10 mouse cellular contexts compared by ENCODE assay signal in genomic region chr1:133451869-133452563, GRCm38 (mm10). TPM values are rescaled to one million over a fixed set of nuclear protein-coding genes. Genes with fewer than 3 reads are reported as not detected.
A peak's percentile ranks its signal among the peaks of the same experiment; 100 is the strongest.
DNase-seq lines count a peak whose midpoint lies in the region; ATAC-seq and TF ChIP-seq lines count a peak whose summit lies in the region.
"Had no signal": no experiment of that assay in that cellular context is flagged by ENCODE, and none has a peak within 500 bp of the region (broad histone marks: within the 10 kb centered on the region; RNA-seq: fewer than 3 reads in every experiment).

No protein-coding gene starts in this region.

- H3K36me3 ChIP-seq in forebrain, embryonic 11.5 days (ENCODE audit: control insufficient read depth, insufficient read depth, low read length), result no peaks in the 10 kb centered on the region
- H3K36me3 ChIP-seq in forebrain, embryonic 15.5 days, result no peaks in the 10 kb centered on the region
- H3K36me3 ChIP-seq in embryonic facial prominence, embryonic 12.5 days, result no peaks in the 10 kb centered on the region
- no peaks in the 10 kb centered on the region for H3K36me3 ChIP-seq in intestine, embryonic 14.5 days (ENCODE audit: control insufficient read depth, insufficient read depth, low read length)
- no peaks in the 10 kb centered on the region for H3K36me3 ChIP-seq in limb, embryonic 14.5 days (ENCODE audit: control insufficient read depth, insufficient read depth, low read length)
- H3K36me3 ChIP-seq: embryonic facial prominence, embryonic 13.5 days had no signal

- peaks cover 9% of the 10 kb centered on the region; the same call in 1 of the 2 replicates for H3K4me1 ChIP-seq in forebrain, embryonic 11.5 days (replicated peaks; ENCODE audit: control insufficient read depth, insufficient read depth, low read length)
- peaks cover 8% of the 10 kb centered on the region for H3K4me1 ChIP-seq in forebrain, embryonic 15.5 days
- peaks cover 17% of the 10 kb centered on the region; the same call in 1 of the 2 replicates for H3K4me1 ChIP-seq in embryonic facial prominence, embryonic 12.5 days
- H3K4me1 ChIP-seq in intestine, embryonic 14.5 days (replicated peaks; ENCODE audit: control insufficient read depth, insufficient read depth, low read length), result peaks cover 4% of the 10 kb centered on the region; the same call in 1 of the 2 replicates
- peaks cover 6% of the 10 kb centered on the region; the same call in 1 of the 2 replicates for H3K4me1 ChIP-seq in limb, embryonic 14.5 days (ENCODE audit: control insufficient read depth, insufficient read depth, low read length)

- ATAC-seq in forebrain, embryonic 11.5 days (replicated peaks; ENCODE audit: low FRiP score), result no peak
- ATAC-seq in forebrain, embryonic 15.5 days (replicated peaks), result no peak
- no peak; the same call in 1 of the 2 replicates for ATAC-seq in embryonic facial prominence, embryonic 12.5 days (ENCODE audit: insufficient number of reproducible peaks, insufficient read depth, low FRiP score, low TSS enrichment)
- peak; percentile 33; the same call in 1 of the 2 replicates for ATAC-seq in intestine, embryonic 14.5 days (replicated peaks; ENCODE audit: low FRiP score, low TSS enrichment, low read depth)
- ATAC-seq in limb, embryonic 14.5 days (ENCODE audit: low FRiP score, low read depth), result peak; percentile 23; the same call in 1 of the 2 replicates
- no peak for ATAC-seq in activated CD4-positive, CD25-positive, alpha-beta regulatory T cell, adult 4 months

- TF ChIP-seq POLR2A in limb, embryonic 14.5 days (IDR thresholded peaks at IDR 0.05; ENCODE audit: borderline replicate concordance, extremely low read depth, insufficient read depth, insufficient read length), result no peak

- H3K4me2 ChIP-seq in forebrain, embryonic 11.5 days (ENCODE audit: low read depth, low read length, severe bottlenecking), result no peak overlapping the region
- no peak overlapping the region for H3K4me2 ChIP-seq in forebrain, embryonic 15.5 days (replicated peaks)
- no peak overlapping the region for H3K4me2 ChIP-seq in embryonic facial prominence, embryonic 12.5 days (replicated peaks)
- H3K4me2 ChIP-seq in intestine, embryonic 14.5 days (ENCODE audit: low read length), result no peak overlapping the region
- H3K4me2 ChIP-seq in limb, embryonic 14.5 days (replicated peaks; ENCODE audit: low read depth, low read length, severe bottlenecking), result no peak overlapping the region
- H3K4me2 ChIP-seq: embryonic facial prominence, embryonic 13.5 days had no signal

- no peaks in the 10 kb centered on the region for H3K9me3 ChIP-seq in forebrain, embryonic 11.5 days (ENCODE audit: control insufficient read depth, low read length)
- H3K9me3 ChIP-seq in forebrain, embryonic 15.5 days, result no peaks in the 10 kb centered on the region
- H3K9me3 ChIP-seq in embryonic facial prominence, embryonic 12.5 days, result no peaks in the 10 kb centered on the region
- no peaks in the 10 kb centered on the region for H3K9me3 ChIP-seq in intestine, embryonic 14.5 days (ENCODE audit: control insufficient read depth, low read length)
- H3K9me3 ChIP-seq in limb, embryonic 14.5 days (ENCODE audit: control insufficient read depth, low read length), result no peaks in the 10 kb centered on the region
- H3K9me3 ChIP-seq: embryonic facial prominence, embryonic 13.5 days had no signal

- H3K27ac ChIP-seq in forebrain, embryonic 11.5 days (ENCODE audit: low read depth, low read length), result no peak overlapping the region
- H3K27ac ChIP-seq in forebrain, embryonic 15.5 days (replicated peaks), result no peak overlapping the region
- 0 out of 2 replicates have a peak overlapping the region, but pooled peaks have one; percentile 6 for H3K27ac ChIP-seq in embryonic facial prominence, embryonic 12.5 days
- H3K27ac ChIP-seq in intestine, embryonic 14.5 days (ENCODE audit: low read depth), result peak overlapping the region; percentile 39; the same call in 1 of the 2 replicates
- H3K27ac ChIP-seq in limb, embryonic 14.5 days (replicated peaks; ENCODE audit: low read depth, low read length), result no peak overlapping the region
- H3K27ac ChIP-seq: embryonic facial prominence, embryonic 13.5 days had no signal

- 58% methylated on average over 13 of the region's 13 CpGs for WGBS in forebrain, embryonic 11.5 days
- WGBS in forebrain, embryonic 15.5 days, result 62% methylated on average over 13 of the region's 13 CpGs
- 35% methylated on average over 13 of the region's 13 CpGs for WGBS in embryonic facial prominence, embryonic 12.5 days
- WGBS in intestine, embryonic 14.5 days, result 47% methylated on average over 13 of the region's 13 CpGs
- WGBS in limb, embryonic 14.5 days, result 62% methylated on average over 13 of the region's 13 CpGs

- DNase-seq in forebrain, embryonic 11.5 days (ENCODE audit: low spot score), result peak; percentile 31
- DNase-seq in intestine, embryonic 14.5 days (ENCODE audit: low spot score), result no peak
- DNase-seq in limb, embryonic 14.5 days (ENCODE audit: low spot score), result no peak
- no peak for DNase-seq in natural killer cell, adult 2 months (ENCODE audit: low spot score in 2 of 2)
- DNase-seq in ovary, adult 18-20 months (ENCODE audit: low spot score), result no peak
- DNase-seq: spleen, adult 18-20 months had no signal

- H3K27me3 ChIP-seq in forebrain, embryonic 11.5 days (ENCODE audit: control insufficient read depth, insufficient read depth, low read length), result no peaks in the 10 kb centered on the region
- no peaks in the 10 kb centered on the region for H3K27me3 ChIP-seq in forebrain, embryonic 15.5 days
- H3K27me3 ChIP-seq in embryonic facial prominence, embryonic 12.5 days, result no peaks in the 10 kb centered on the region
- no peaks in the 10 kb centered on the region for H3K27me3 ChIP-seq in intestine, embryonic 14.5 days (replicated peaks; ENCODE audit: control insufficient read depth, insufficient read depth, low read length)
- no peaks in the 10 kb centered on the region for H3K27me3 ChIP-seq in limb, embryonic 14.5 days (ENCODE audit: control insufficient read depth, insufficient read depth, low read length)
- H3K27me3 ChIP-seq: embryonic facial prominence, embryonic 13.5 days had no signal

- H3K9ac ChIP-seq in forebrain, embryonic 11.5 days (ENCODE audit: low read length), result peak overlapping the region; percentile 12; the same call in 1 of the 2 replicates
- H3K9ac ChIP-seq in forebrain, embryonic 15.5 days (replicated peaks), result no peak overlapping the region
- 0 out of 2 replicates have a peak overlapping the region, but pooled peaks have one; percentile 29 for H3K9ac ChIP-seq in embryonic facial prominence, embryonic 12.5 days
- no peak overlapping the region for H3K9ac ChIP-seq in intestine, embryonic 14.5 days (ENCODE audit: low read length)
- H3K9ac ChIP-seq in limb, embryonic 14.5 days (ENCODE audit: low read depth, low read length, severe bottlenecking), result no peak overlapping the region
- H3K9ac ChIP-seq: embryonic facial prominence, embryonic 13.5 days had no signal

- H3K4me3 ChIP-seq in forebrain, embryonic 11.5 days (ENCODE audit: low read depth, low read length), result no peak overlapping the region
- H3K4me3 ChIP-seq in forebrain, embryonic 15.5 days, result no peak overlapping the region
- H3K4me3 ChIP-seq in embryonic facial prominence, embryonic 12.5 days, result no peak overlapping the region
- H3K4me3 ChIP-seq in intestine, embryonic 14.5 days (ENCODE audit: low read depth, low read length), result no peak overlapping the region
- H3K4me3 ChIP-seq in limb, embryonic 14.5 days (replicated peaks; ENCODE audit: low read length), result no peak overlapping the region
- H3K4me3 ChIP-seq: embryonic facial prominence, embryonic 13.5 days had no signal

RNA-seq across cellular contexts. Expression of gene Sox13, which starts 27.8 kb away (rescaled TPM):
- polyA plus RNA-seq in forebrain, embryonic 11.5 days (2014; fragmentation: Nextera tagmentation; extraction: Ambion mirVana), result 12.3 TPM in 2 replicates
- polyA plus RNA-seq in forebrain, embryonic 15.5 days (2015; fragmentation: Nextera tagmentation; extraction: Ambion mirVana), result 4.6 and 5.1 TPM in 2 replicates
- 9.4 and 9.7 TPM in 2 replicates for polyA plus RNA-seq in embryonic facial prominence, embryonic 12.5 days (2016; fragmentation: Nextera tagmentation; extraction: Ambion mirVana)
- 12.1 and 12.3 TPM in 2 replicates for polyA plus RNA-seq in intestine, embryonic 14.5 days (2014; fragmentation: Nextera tagmentation; extraction: Ambion mirVana)
- polyA plus RNA-seq in limb, embryonic 14.5 days (2012; rRNA removed), result 22.9 and 28.5 TPM in 2 replicates
- polyA plus RNA-seq in limb, embryonic 14.5 days (2014; fragmentation: Nextera tagmentation; extraction: Ambion mirVana), result 4.7 and 5.8 TPM in 2 replicates
- not detected for polyA plus RNA-seq in activated CD4-positive, CD25-positive, alpha-beta regulatory T cell, adult 4 months (2017; shearing (Covaris generic))

Comparison
In these comparisons a context has a peak if more than half of its experiments do, and no peak if none do; other contexts are left out.
1. H3K9ac ChIP-seq: peak in forebrain, embryonic 11.5 days (single experiment) and embryonic facial prominence, embryonic 12.5 days (single experiment); none in forebrain, embryonic 15.5 days (single experiment), intestine, embryonic 14.5 days (single experiment) and limb, embryonic 14.5 days (single experiment).
2. ATAC-seq: peak in intestine, embryonic 14.5 days (single experiment) and limb, embryonic 14.5 days (single experiment); none in forebrain, embryonic 11.5 days (single experiment), forebrain, embryonic 15.5 days (single experiment), embryonic facial prominence, embryonic 12.5 days (single experiment) and activated CD4-positive, CD25-positive, alpha-beta regulatory T cell, adult 4 months (single experiment).
3. H3K27ac ChIP-seq: peak in embryonic facial prominence, embryonic 12.5 days (single experiment) and intestine, embryonic 14.5 days (single experiment); none in forebrain, embryonic 11.5 days (single experiment), forebrain, embryonic 15.5 days (single experiment) and limb, embryonic 14.5 days (single experiment).